Mouse (Mus musculus) frontal cortex, postnatal 36 days (tissue): ENCODE measurements around the gene Srsf6.

Source experiments
- DNase-seq, 2 experiments: peaks; one replicate each; pipeline ENCODE4 v3.0.0; 2022; ENCODE audit warnings: low spot score in 2 of 2

Srsf6 gene

GRCm38 (mm10) chr2:162931674-162932650, 634 bp downstream of the Srsf6 start:
- DNase-seq = peak; percentile 49 to 64

GRCm38 (mm10) chr2:162932706-162933105, 1.4 kb downstream of the Srsf6 start:
- no peak for DNase-seq

GRCm38 (mm10) chr2:162934421-162934820, 3.1 kb downstream of the Srsf6 start:
- DNase-seq = no peak

- DNase-seq = no peak
Observed at GRCm38 (mm10) chr2:162935700-162936099, 4.4 kb downstream of the Srsf6 start.

GRCm38 (mm10) chr2:162939562-162939961, 8.2 kb downstream of the Srsf6 start:
- no peak for DNase-seq

- DNase-seq = peak; percentile 68 to 70
Observed at GRCm38 (mm10) chr2:162943148-162943846, 12.0 kb downstream of the Srsf6 start, which contains the start of gene L3mbtl1. Gene L3mbtl1, plus strand, starts transcription at chr2:162943472.

GRCm38 (mm10) chr2:162943931-162944330, 12.6 kb downstream of the Srsf6 start:
- no peak for DNase-seq

- DNase-seq = no peak
Observed at GRCm38 (mm10) chr2:162946964-162947363, 15.6 kb downstream of the Srsf6 start.

- DNase-seq = no peak
Observed at GRCm38 (mm10) chr2:162947736-162948135, 16.4 kb downstream of the Srsf6 start.

GRCm38 (mm10) chr2:162948221-162948620, 16.9 kb downstream of the Srsf6 start:
- no peak for DNase-seq

- no peak for DNase-seq
Observed at GRCm38 (mm10) chr2:162950776-162951175, 19.4 kb downstream of the Srsf6 start.

GRCm38 (mm10) chr2:162956843-162957242, 25.5 kb downstream of the Srsf6 start:
- DNase-seq = no peak

GRCm38 (mm10) chr2:162961321-162961720, 30.0 kb downstream of the Srsf6 start:
- no peak for DNase-seq

- no peak for DNase-seq
Observed at GRCm38 (mm10) chr2:162966734-162967133, 35.4 kb downstream of the Srsf6 start.

GRCm38 (mm10) chr2:162968357-162968756, 37.0 kb downstream of the Srsf6 start:
- no peak for DNase-seq

- DNase-seq = no peak
Observed at GRCm38 (mm10) chr2:162969101-162969500, 37.8 kb downstream of the Srsf6 start.

- no peak for DNase-seq
Observed at GRCm38 (mm10) chr2:162970896-162971295, 39.6 kb downstream of the Srsf6 start.

GRCm38 (mm10) chr2:162972752-162973151, 41.4 kb downstream of the Srsf6 start:
- no peak for DNase-seq

- DNase-seq = no peak
Observed at GRCm38 (mm10) chr2:162973206-162973605, 41.9 kb downstream of the Srsf6 start.

GRCm38 (mm10) chr2:162973637-162974036, 42.3 kb downstream of the Srsf6 start:
- no peak for DNase-seq

- peak; percentile 9 to 14 for DNase-seq
Observed at GRCm38 (mm10) chr2:162975157-162975775, 43.9 kb downstream of the Srsf6 start.

GRCm38 (mm10) chr2:162976001-162976400, 44.7 kb downstream of the Srsf6 start:
- no peak for DNase-seq
